Mouse (Mus musculus) C2C12 (cell line): ENCODE measurements around the gene Gpc6. TPM values are rescaled to one million over a fixed set of nuclear protein-coding genes. Genes with fewer than 3 reads are reported as not detected.

Experiments used
- H3K27me3 ChIP-seq: one replicate; pipeline ENCODE4 v1.6.1; 2011; ENCODE audit not compliant: control insufficient read depth, insufficient read depth, insufficient read length
- H3K36me3 ChIP-seq: one replicate; pipeline ENCODE4 v1.6.1; 2011; ENCODE audit not compliant: control insufficient read depth, insufficient read depth
- H3K4me3 ChIP-seq: one replicate; pipeline ENCODE4 v1.5.1; 2011; ENCODE audit warnings: mild to moderate bottlenecking, control low read depth; ENCODE audit not compliant: poor library complexity, insufficient read depth, severe bottlenecking
- H3K79me2 ChIP-seq: one replicate; pipeline ENCODE4 v1.6.1; 2011; ENCODE audit not compliant: control insufficient read depth, insufficient read depth
- H3K79me3 ChIP-seq: one replicate; pipeline ENCODE4 v1.6.1; 2011; ENCODE audit warnings: low read depth, control low read depth
- H3ac ChIP-seq: one replicate; pipeline ENCODE3; 2011; ENCODE audit warnings: low read depth; ENCODE audit not compliant: control insufficient read depth, insufficient read length
- CEBPB ChIP-seq: IDR thresholded peaks from one replicate; pipeline ENCODE4 v1.6.1; 2011; ENCODE audit warnings: low read depth, mild to moderate bottlenecking, control low read depth, moderate library complexity
- CTCF ChIP-seq: IDR thresholded peaks from one replicate; pipeline ENCODE4 v1.5.1; 2011; ENCODE audit not compliant: control insufficient read depth, insufficient read depth, insufficient read length
- FOSL1 ChIP-seq: IDR thresholded peaks from one replicate; pipeline ENCODE4 v1.8.0; 2011; ENCODE audit warnings: mild to moderate bottlenecking, low read length; ENCODE audit not compliant: poor library complexity, insufficient read depth, severe bottlenecking
- MAX ChIP-seq: IDR thresholded peaks from one replicate; pipeline ENCODE4 v1.6.1; 2011; ENCODE audit warnings: mild to moderate bottlenecking, control low read depth
- MYOD1 ChIP-seq: IDR thresholded peaks from one replicate; pipeline ENCODE4 v1.6.1; 2011; ENCODE audit warnings: low read depth; ENCODE audit not compliant: control insufficient read depth, insufficient read length
- MYOG ChIP-seq: IDR thresholded peaks from one replicate; pipeline ENCODE4 v1.6.1; 2011; ENCODE audit not compliant: control insufficient read depth, insufficient read length; ENCODE audit errors: extremely low read depth
- USF1 ChIP-seq: IDR thresholded peaks from one replicate; pipeline ENCODE4 v1.6.1; 2011; ENCODE audit warnings: low read depth, mild to moderate bottlenecking, control low read depth, moderate library complexity
- polyA plus RNA-seq: library from polyadenylated mRNA; unstranded; fragments of >200 nt; fragmentation: generic; extraction: Trizol; gene quantifications from one replicate; pipeline ENCODE4 v1.2.1, GENCODE M21; 2012; ENCODE audit warnings: missing spikeins

Gpc6 gene
- polyA plus RNA-seq, 1 experiment = 9.6 TPM

- H3K79me2 ChIP-seq = peaks cover 61% of the 10 kb centered on the region
- no peak overlapping the region for H3K4me3 ChIP-seq
- no peak for TF ChIP-seq CEBPB
- TF ChIP-seq USF1 = no peak
- TF ChIP-seq FOSL1 = no peak
- TF ChIP-seq MYOG = no peak
- TF ChIP-seq MAX = no peak
- no peak for TF ChIP-seq CTCF
- no peak for TF ChIP-seq MYOD1
- H3K36me3 ChIP-seq = no peaks in the 10 kb centered on the region
- peaks cover 20% of the 10 kb centered on the region for H3K79me3 ChIP-seq
- H3K27me3 ChIP-seq = no peaks in the 10 kb centered on the region
- peak overlapping the region; percentile 16 for H3ac ChIP-seq
Observed at GRCm38 (mm10) chr14:116928796-116929529, 3.8 kb downstream of the Gpc6 start.

- Histone ChIP-seq H3ac (no peak overlapping the region), H3K79me3 (peaks cover 17% of the 10 kb centered on the region), H3K36me3 (no peaks in the 10 kb centered on the region), H3K4me3 (no peak overlapping the region), H3K27me3 (no peaks in the 10 kb centered on the region), H3K79me2 (peaks cover 44% of the 10 kb centered on the region)
- TF ChIP-seq FOSL1 = no peak
- no peak for TF ChIP-seq MYOG
- TF ChIP-seq USF1 = no peak
- no peak for TF ChIP-seq MYOD1
- no peak for TF ChIP-seq CTCF
- TF ChIP-seq MAX = no peak
- TF ChIP-seq CEBPB = no peak
Observed at GRCm38 (mm10) chr14:116933825-116934224, 8.7 kb downstream of the Gpc6 start.

- TF ChIP-seq CTCF (no peak), CEBPB (no peak), MYOD1 (no peak), USF1 (no peak), MAX (no peak), FOSL1 (no peak), MYOG (no peak)
- peaks cover 32% of the 10 kb centered on the region for H3K79me2 ChIP-seq
- H3K4me3 ChIP-seq = no peak overlapping the region
Observed at GRCm38 (mm10) chr14:116937910-116938560, 12.9 kb downstream of the Gpc6 start.

GRCm38 (mm10) chr14:116938735-116939134, 13.6 kb downstream of the Gpc6 start:
- peaks cover 34% of the 10 kb centered on the region for H3K79me2 ChIP-seq
- TF ChIP-seq CEBPB (no peak), MYOG (no peak), CTCF (no peak), USF1 (no peak), FOSL1 (no peak), MYOD1 (no peak), MAX (no peak)
- no peaks in the 10 kb centered on the region for H3K36me3 ChIP-seq
- no peaks in the 10 kb centered on the region for H3K27me3 ChIP-seq
- H3ac ChIP-seq = no peak overlapping the region
- peaks cover 7% of the 10 kb centered on the region for H3K79me3 ChIP-seq
- no peak overlapping the region for H3K4me3 ChIP-seq

More at GRCm38 (mm10) chr14:116937910-116938560, 12.9 kb downstream of the Gpc6 start:
- H3ac ChIP-seq = no peak overlapping the region
- H3K27me3 ChIP-seq = no peaks in the 10 kb centered on the region
- H3K79me3 ChIP-seq = peaks cover 5% of the 10 kb centered on the region
- no peaks in the 10 kb centered on the region for H3K36me3 ChIP-seq

- Histone ChIP-seq H3ac (no peak overlapping the region), H3K79me2 (peaks cover 40% of the 10 kb centered on the region), H3K27me3 (no peaks in the 10 kb centered on the region), H3K36me3 (no peaks in the 10 kb centered on the region), H3K79me3 (peaks cover 11% of the 10 kb centered on the region), H3K4me3 (no peak overlapping the region)
- TF ChIP-seq FOSL1 (no peak), MYOD1 (no peak), MYOG (no peak), USF1 (no peak), MAX (no peak), CEBPB (no peak), CTCF (no peak)
Observed at GRCm38 (mm10) chr14:116939561-116939960, 14.4 kb downstream of the Gpc6 start.
